Mouse (Mus musculus) neural tube, embryonic 13.5 days (tissue): ENCODE results near the gene Aamdc. TPM values are rescaled to one million over a fixed set of nuclear protein-coding genes. Genes with fewer than 3 reads are reported as not detected.

Source experiments
- ATAC-seq: fragments of 200-750 bp; cut with Nextera tagmentation; 2 replicates; pipeline ENCODE4 v1.8.0; 2017; ENCODE audit warnings: low read depth, mild to moderate bottlenecking, moderate TSS enrichment, moderate library complexity
- H3K27ac ChIP-seq: fragments of 300-500 bp; sonication (generic); replicated peaks from 2 replicates; pipeline ENCODE4 v1.5.1; 2015; ENCODE audit warnings: moderate library complexity, mild to moderate bottlenecking, inconsistent platforms
- H3K27me3 ChIP-seq: fragments of 300-500 bp; sonication (generic); 2 replicates; pipeline ENCODE4 v1.6.1; 2015; ENCODE audit warnings: mild to moderate bottlenecking, inconsistent platforms
- H3K36me3 ChIP-seq: fragments of 300-500 bp; sonication (generic); 2 replicates; pipeline ENCODE4 v1.6.1; 2015; ENCODE audit warnings: mild to moderate bottlenecking, inconsistent platforms
- H3K4me1 ChIP-seq: fragments of 300-500 bp; sonication (generic); replicated peaks from 2 replicates; pipeline ENCODE4 v1.6.1; 2015; ENCODE audit warnings: inconsistent platforms
- H3K4me2 ChIP-seq: fragments of 300-500 bp; sonication (generic); 2 replicates; pipeline ENCODE4 v1.6.1; 2015; ENCODE audit warnings: inconsistent platforms, mild to moderate bottlenecking, moderate library complexity
- H3K4me3 ChIP-seq: fragments of 300-500 bp; sonication (generic); 2 replicates; pipeline ENCODE4 v1.5.1; 2015; ENCODE audit warnings: mild to moderate bottlenecking, inconsistent platforms
- H3K9ac ChIP-seq: fragments of 300-500 bp; sonication (generic); 2 replicates; pipeline ENCODE4 v1.6.1; 2015; ENCODE audit warnings: moderate library complexity, mild to moderate bottlenecking, inconsistent platforms
- H3K9me3 ChIP-seq: fragments of 300-500 bp; sonication (generic); 2 replicates; pipeline ENCODE4 v1.6.1; 2016; ENCODE audit warnings: inconsistent platforms
- WGBS: fragments of 180-500 bp; shearing (Covaris S2); methylation state at CpG from one replicate; pipeline ENCODE4 v1.1.7; 2015; 5-methylcytosine and 5-hydroxymethylcytosine counted together
- polyA plus RNA-seq: library from polyadenylated mRNA; unstranded; fragments of >200 nt; fragmentation: Nextera tagmentation; extraction: Ambion mirVana; gene quantifications from 2 replicates; pipeline ENCODE4 v1.2.1, GENCODE M21; 2015

Aamdc gene
- polyA plus RNA-seq, 1 experiment from 2014 or later = 47.9 TPM

DNA sequence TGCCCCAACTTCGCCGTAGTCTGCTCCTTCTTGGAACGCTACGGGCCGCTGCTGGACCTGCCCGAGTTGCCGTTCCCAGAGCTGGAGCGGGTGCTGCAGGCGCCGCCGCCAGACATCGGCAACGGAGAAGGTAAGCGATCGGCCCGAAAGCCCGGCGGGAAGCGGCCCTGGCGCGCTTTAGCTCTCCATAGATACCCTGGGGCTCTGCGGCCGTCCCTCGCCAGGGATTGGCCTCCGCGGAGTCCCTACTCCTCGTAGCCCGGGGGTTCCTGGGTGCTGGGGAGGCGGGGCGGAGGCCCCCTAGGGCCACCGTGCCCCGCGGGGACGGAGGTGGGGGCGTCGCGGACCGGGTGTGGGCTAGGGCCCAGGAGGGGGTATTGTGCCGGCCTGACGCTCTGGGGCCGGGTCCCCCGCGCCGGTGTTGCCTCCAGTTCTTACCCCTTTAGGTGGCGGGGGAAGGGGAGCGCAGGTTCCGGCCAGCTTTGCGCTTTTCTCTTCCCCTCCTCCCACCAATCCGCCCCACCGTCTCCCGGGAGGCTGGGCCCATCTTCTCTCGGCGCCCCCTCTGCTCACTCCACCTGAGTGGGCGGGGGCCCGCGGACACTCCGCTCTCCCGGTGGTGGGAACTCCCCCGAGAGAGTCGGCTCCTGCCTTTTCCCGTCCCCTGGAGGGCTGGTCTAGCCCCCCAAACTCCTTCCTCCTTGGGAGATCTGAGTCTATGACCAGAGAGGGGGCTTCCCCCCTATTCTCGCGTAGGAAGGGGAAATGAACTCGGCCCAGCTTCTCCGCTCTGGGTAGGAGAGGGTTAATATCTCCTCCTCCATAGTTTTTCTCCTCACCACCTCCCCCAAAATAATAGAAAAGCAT is 912 bp upstream of the Aamdc start:
- Histone ChIP-seq H3K4me3 (peak overlapping the region; percentile 98), H3K9ac (peak overlapping the region; percentile 99), H3K27me3 (no peaks in the 10 kb centered on the region), H3K27ac (peak overlapping the region; percentile 98), H3K4me2 (peak overlapping the region; percentile 88), H3K9me3 (no peaks in the 10 kb centered on the region), H3K4me1 (peaks cover 22% of the 10 kb centered on the region), H3K36me3 (no peaks in the 10 kb centered on the region; the same call in 1 of the 2 replicates)
- under 1% methylated on average over 65 of the region's 65 CpGs for WGBS
- ATAC-seq = peak; percentile 52

DNA sequence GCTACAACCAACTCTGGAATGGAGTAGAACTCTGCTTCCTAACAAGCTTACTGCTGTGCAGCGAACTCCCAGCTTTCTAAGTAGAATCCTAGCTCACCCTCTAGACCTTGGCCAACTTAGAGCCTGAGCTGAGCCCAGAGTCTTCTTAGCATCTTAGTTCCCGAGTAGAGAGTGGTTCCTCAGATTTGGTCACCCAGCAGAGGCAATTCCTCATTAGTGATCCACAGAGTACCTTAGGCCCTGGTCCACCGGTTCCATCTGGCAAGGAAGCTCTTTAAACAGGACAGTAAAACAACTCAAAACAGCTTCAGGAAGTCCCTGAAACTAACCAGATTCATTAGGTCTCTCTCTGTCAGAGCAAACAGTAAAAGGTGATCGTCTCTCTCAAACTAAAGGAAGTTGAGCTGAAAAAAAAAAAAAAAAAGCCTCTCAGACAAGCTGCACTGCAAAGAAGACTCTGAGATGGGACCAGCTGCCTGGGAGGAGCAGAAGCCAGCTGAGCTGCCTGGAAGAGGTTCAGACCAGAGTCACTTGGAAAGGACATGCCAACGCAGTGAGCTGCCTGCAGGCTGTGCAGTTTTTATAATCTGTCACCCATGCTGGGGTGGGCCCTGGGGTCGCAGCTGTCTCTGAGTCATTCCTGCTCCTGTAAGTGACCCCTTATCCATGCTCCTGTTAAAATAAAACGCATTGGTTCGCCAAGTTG is 783 bp downstream of the Aamdc start:
- peak overlapping the region; percentile 98 for H3K27ac ChIP-seq
- peak overlapping the region; percentile 99 for H3K9ac ChIP-seq
- H3K36me3 ChIP-seq = peaks cover 7% of the 10 kb centered on the region; the same call in 1 of the 2 replicates
- peaks cover 16% of the 10 kb centered on the region for H3K4me1 ChIP-seq
- no peaks in the 10 kb centered on the region for H3K9me3 ChIP-seq
- peak overlapping the region; percentile 88 for H3K4me2 ChIP-seq
- peak; percentile 0 for ATAC-seq
- peak overlapping the region; percentile 98 for H3K4me3 ChIP-seq
- WGBS = 34% methylated on average over 8 of the region's 8 CpGs
- H3K27me3 ChIP-seq = no peaks in the 10 kb centered on the region

DNA sequence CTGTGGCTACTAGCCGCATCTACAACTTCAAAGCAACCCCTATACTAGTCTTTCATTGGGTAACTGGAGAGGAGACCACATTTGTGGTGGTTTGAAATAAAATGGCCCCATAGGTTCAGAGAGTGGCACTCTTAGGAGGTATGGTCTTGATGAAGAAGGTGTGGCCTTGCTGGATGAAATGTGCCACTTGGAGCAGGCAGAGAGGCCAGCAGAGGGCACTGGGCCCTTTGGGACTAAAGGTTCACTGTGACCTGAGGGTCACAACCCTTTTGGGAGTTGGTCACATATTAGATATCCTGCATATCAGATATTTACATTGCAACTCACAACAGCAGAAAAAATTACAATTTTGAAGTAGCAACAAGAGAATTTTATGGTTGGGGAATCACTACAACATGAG is 8.9 kb downstream of the Aamdc start:
- WGBS = 83% methylated on average over 1 of the region's 1 CpGs

DNA sequence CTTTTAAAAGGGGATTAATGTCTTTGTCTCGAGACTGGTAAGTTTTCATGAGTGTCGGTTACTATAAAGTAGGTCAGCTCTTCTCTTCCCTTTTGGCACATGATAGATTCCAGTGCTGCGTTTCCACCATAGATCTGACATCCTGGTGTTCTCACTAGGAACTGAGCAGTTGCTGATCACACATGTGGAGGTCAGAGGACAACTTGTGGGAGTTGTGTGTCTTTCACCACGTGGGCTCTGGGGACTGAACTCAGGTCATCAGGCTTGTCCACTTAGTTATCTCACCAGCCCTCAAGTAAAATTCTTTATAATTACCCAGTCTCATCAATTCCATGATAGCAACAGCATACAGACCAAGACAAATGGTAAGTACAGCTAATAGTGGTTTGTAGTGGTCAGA is 9.9 kb downstream of the Aamdc start:
- ATAC-seq = no peak
- Histone ChIP-seq H3K9me3 (no peaks in the 10 kb centered on the region), H3K36me3 (peaks cover 9% of the 10 kb centered on the region; the same call in 1 of the 2 replicates), H3K4me2 (no peak overlapping the region), H3K4me3 (no peak overlapping the region), H3K4me1 (no peaks in the 10 kb centered on the region), H3K27ac (no peak overlapping the region), H3K27me3 (no peaks in the 10 kb centered on the region), H3K9ac (no peak overlapping the region)
- 81% methylated on average over 4 of the region's 4 CpGs for WGBS

More for the DNA sequence above, 8.9 kb downstream of the Aamdc start:
- no peak overlapping the region for H3K27ac ChIP-seq
- H3K4me2 ChIP-seq = no peak overlapping the region
- H3K9ac ChIP-seq = no peak overlapping the region
- H3K4me3 ChIP-seq = no peak overlapping the region
- peaks cover 14% of the 10 kb centered on the region for H3K36me3 ChIP-seq
- H3K27me3 ChIP-seq = no peaks in the 10 kb centered on the region
- no peaks in the 10 kb centered on the region for H3K9me3 ChIP-seq
- ATAC-seq = no peak
- no peaks in the 10 kb centered on the region for H3K4me1 ChIP-seq

DNA sequence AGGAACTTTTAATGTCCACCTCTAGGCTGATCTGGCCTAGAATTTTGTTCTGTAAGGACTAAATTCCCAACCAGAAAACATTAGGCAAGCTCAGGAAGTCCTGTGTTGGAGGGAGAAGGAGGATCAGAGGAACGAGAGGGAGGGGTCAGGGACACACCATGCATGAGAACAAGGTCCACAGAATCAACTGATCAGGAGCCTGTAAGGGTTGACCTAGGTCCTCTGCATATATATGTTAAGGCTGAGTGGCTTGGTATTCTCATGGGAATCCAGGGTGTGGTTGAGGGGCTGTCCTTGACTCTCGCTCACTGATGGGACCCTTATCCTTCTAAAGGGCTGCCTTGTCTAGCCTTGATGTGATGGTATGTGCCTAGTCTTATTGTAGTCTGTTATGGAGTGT is 15.7 kb downstream of the Aamdc start:
- H3K27ac ChIP-seq = no peak overlapping the region
- H3K27me3 ChIP-seq = no peaks in the 10 kb centered on the region
- no peak overlapping the region for H3K9ac ChIP-seq
- H3K4me3 ChIP-seq = no peak overlapping the region
- 89% methylated on average over 2 of the region's 2 CpGs for WGBS
- H3K4me2 ChIP-seq = no peak overlapping the region
- ATAC-seq = no peak
- H3K36me3 ChIP-seq = peaks cover 9% of the 10 kb centered on the region; the same call in 1 of the 2 replicates
- H3K4me1 ChIP-seq = peaks cover 5% of the 10 kb centered on the region; the same call in 1 of the 2 replicates
- no peaks in the 10 kb centered on the region for H3K9me3 ChIP-seq

DNA sequence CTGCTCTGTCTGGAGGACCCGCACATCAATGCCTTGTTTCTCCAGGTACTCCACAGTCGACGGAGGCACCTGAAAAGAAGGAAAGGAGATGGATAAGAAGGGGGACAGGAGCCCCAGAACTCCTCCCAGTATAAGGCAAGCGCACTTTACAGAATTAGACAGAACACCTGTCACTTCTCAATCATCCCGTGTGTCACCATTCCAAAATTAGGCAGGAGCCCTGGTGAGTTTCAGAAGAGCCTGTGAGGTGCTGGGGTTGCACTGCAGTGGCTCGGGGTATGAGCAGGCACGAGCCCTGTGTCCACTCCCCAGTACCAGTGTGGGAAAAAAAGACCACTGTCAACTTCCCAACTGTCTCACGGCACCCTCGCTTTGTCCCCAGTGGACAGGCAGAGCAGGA is 28.6 kb downstream of the Aamdc start:
- no peak overlapping the region for H3K9ac ChIP-seq
- H3K4me3 ChIP-seq = no peak overlapping the region
- H3K27ac ChIP-seq = no peak overlapping the region
- peaks cover 24% of the 10 kb centered on the region for H3K36me3 ChIP-seq
- H3K27me3 ChIP-seq = no peaks in the 10 kb centered on the region
- no peak overlapping the region for H3K4me2 ChIP-seq
- no peak for ATAC-seq
- 86% methylated on average over 9 of the region's 9 CpGs for whole genome bisulfite sequencing
- H3K9me3 ChIP-seq = no peaks in the 10 kb centered on the region
- H3K4me1 ChIP-seq = no peaks in the 10 kb centered on the region

DNA sequence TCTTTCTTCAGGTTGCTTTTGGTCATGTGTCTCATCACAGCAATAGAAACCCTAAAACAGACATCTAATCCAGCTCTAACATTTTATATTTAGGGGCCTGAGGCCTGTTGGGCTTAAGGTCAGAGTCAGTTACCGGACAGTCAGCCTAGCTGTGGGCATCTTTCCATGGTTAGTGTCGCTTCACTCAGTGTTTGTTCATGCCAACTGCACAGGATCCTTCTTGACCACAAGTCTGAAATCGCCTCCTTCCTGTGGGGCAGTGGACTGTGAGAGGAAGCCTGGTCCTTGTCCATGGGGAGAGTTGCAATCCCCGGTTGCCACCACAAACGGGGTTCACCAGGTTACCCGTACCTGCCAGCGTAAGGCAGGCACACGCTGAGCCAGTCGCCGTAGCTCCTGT is 30.0 kb downstream of the Aamdc start:
- H3K27me3 ChIP-seq = no peaks in the 10 kb centered on the region
- no peak overlapping the region for H3K4me3 ChIP-seq
- ATAC-seq = no peak
- WGBS = 96% methylated on average over 10 of the region's 10 CpGs
- H3K9ac ChIP-seq = no peak overlapping the region
- H3K4me2 ChIP-seq = no peak overlapping the region
- no peaks in the 10 kb centered on the region for H3K4me1 ChIP-seq
- no peaks in the 10 kb centered on the region for H3K9me3 ChIP-seq
- no peak overlapping the region for H3K27ac ChIP-seq
- H3K36me3 ChIP-seq = peaks cover 20% of the 10 kb centered on the region

DNA sequence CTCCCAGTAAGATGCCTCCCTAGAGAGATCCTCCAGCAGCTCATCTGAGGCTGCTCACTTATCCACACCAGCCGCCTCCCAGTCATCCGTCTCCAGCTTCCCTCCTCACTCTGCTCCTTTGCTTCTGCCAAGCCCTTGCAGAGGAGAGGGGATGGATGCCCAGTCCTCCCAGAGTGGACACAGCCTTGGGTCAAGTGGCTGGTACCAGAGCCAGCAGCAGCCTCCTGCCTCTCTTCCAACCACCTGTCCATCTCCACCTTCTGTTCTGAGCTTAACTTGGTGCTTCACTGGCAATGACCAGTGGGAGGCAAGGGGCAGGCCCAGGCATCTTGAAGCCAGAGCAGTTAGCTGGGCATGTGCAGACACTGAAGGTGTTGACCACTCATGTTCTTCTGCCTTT is 32.8 kb downstream of the Aamdc start:
- Histone ChIP-seq H3K9ac (no peak overlapping the region), H3K4me2 (no peak overlapping the region), H3K36me3 (peaks cover 39% of the 10 kb centered on the region), H3K9me3 (no peaks in the 10 kb centered on the region), H3K27ac (no peak overlapping the region), H3K4me1 (no peaks in the 10 kb centered on the region), H3K27me3 (no peaks in the 10 kb centered on the region), H3K4me3 (no peak overlapping the region)
- 92% methylated on average over 2 of the region's 2 CpGs for WGBS
- ATAC-seq = no peak

DNA sequence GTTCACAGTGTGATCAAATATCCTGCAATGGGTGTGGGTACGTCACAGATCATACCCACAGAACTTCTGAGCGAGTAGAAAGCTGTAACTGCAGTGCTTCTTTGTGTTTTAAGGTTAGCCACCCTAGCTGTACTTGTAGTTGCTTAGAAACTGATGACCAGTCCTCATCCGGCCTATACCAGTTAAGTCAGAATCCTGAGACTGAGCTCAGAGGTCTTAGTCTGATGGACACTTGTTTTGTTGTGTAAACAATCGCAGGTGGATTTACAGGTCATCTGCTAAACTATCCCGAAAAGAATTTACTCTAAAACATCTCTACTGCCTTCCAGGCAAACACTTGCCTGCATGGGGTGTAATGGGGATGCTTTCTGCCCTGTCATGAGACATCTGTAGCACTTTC is 42.7 kb downstream of the Aamdc start:
- 94% methylated on average over 5 of the region's 5 CpGs for WGBS
- no peaks in the 10 kb centered on the region for H3K4me1 ChIP-seq
- H3K27ac ChIP-seq = no peak overlapping the region
- no peak overlapping the region for H3K9ac ChIP-seq
- no peak overlapping the region for H3K4me2 ChIP-seq
- H3K4me3 ChIP-seq = no peak overlapping the region
- H3K27me3 ChIP-seq = no peaks in the 10 kb centered on the region
- H3K9me3 ChIP-seq = no peaks in the 10 kb centered on the region
- ATAC-seq = no peak
- H3K36me3 ChIP-seq = peaks cover 95% of the 10 kb centered on the region

DNA sequence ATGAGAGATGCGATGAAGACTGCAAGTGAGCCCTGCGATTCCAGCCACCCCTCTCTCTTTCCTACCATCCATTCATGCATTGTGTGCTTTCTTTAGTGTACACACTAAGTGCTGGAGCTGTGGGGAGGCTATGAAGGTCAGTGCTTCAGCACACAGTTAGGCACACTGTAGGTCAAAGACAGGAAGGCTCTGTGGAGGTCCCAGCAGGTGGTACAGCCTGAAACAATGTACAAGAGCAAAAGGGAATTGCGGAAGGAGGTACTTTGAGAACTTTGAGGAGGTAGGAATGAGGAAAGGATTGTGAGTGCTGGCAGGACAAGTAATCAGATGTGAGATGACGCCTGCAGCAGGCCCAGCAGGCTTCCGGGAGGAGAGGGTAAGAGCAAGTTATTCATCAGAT is 43.8 kb downstream of the Aamdc start:
- Histone ChIP-seq H3K9ac (no peak overlapping the region), H3K27me3 (no peaks in the 10 kb centered on the region), H3K4me3 (no peak overlapping the region), H3K9me3 (no peaks in the 10 kb centered on the region; the same call in 1 of the 2 replicates), H3K4me1 (no peaks in the 10 kb centered on the region), H3K4me2 (no peak overlapping the region), H3K36me3 (peaks cover 95% of the 10 kb centered on the region), H3K27ac (no peak overlapping the region)
- WGBS = 86% methylated on average over 5 of the region's 5 CpGs
- ATAC-seq = no peak

DNA sequence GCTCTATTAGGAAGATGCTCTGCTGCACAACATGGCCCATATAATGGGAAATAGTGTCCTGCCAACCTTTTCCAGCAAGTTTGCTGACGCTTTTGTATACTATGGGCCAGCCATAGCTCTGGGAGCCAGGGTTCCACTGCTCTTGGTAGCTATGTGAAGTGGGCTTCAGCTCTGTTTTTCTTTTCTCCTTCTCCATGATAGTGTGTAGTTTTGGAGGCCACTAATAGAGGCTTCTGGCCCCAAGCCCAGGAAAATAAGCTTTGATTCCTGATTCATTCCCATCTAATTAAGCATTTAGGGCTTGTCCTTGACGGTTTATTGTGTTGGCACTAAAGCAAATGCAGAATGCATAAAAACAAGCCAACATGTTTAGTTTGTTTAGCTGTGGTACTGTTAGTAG is 59.4 kb downstream of the Aamdc start:
- Histone ChIP-seq H3K36me3 (peaks cover 81% of the 10 kb centered on the region), H3K9me3 (no peaks in the 10 kb centered on the region), H3K9ac (no peak overlapping the region), H3K27me3 (no peaks in the 10 kb centered on the region), H3K27ac (no peak overlapping the region), H3K4me2 (no peak overlapping the region), H3K4me1 (no peaks in the 10 kb centered on the region), H3K4me3 (no peak overlapping the region)
- WGBS = 86% methylated on average over 2 of the region's 2 CpGs
- ATAC-seq = no peak

DNA sequence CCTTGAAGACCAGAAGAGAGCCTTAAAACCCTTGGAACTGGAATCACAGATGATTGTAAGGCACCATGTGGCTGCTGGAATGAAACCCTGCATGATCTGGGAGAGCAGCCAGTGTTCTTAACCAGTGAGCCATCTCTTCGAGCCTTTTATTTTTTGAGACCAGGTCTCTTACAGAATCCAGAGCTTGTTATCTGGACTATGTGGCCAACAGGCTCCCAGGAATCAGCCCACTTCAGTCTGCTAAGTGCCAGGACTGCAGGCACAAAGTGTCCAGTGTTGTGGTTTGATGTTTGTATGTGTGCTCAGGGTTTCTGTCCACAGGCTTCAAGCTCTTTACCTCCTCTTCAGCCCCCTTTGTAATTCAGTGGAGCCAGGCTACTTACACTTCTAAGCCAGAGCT is 64.5 kb downstream of the Aamdc start:
- Histone ChIP-seq H3K4me2 (no peak overlapping the region), H3K27ac (no peak overlapping the region), H3K36me3 (peaks cover 93% of the 10 kb centered on the region), H3K27me3 (no peaks in the 10 kb centered on the region), H3K9me3 (no peaks in the 10 kb centered on the region), H3K4me3 (no peak overlapping the region), H3K9ac (no peak overlapping the region), H3K4me1 (no peaks in the 10 kb centered on the region)
- 89% methylated on average over 1 of the region's 1 CpGs for WGBS
- ATAC-seq = no peak
